Mouse (Mus musculus) embryonic fibroblast, embryonic 13.5 days (primary cell): ENCODE results near the gene Papolb.

Source experiments
- CTCF ChIP-seq: IDR thresholded peaks from 2 replicates; pipeline ENCODE4 v1.5.1; 2011; ENCODE audit warnings: mild to moderate bottlenecking, control low read depth, low read length, moderate library complexity, borderline replicate concordance; ENCODE audit not compliant: insufficient read depth
- POLR2A ChIP-seq: IDR thresholded peaks from 2 replicates; pipeline ENCODE4 v1.6.1; 2011; ENCODE audit warnings: low read depth, mild to moderate bottlenecking, control low read depth, low read length, moderate library complexity

- TF ChIP-seq CTCF: no peak
- TF ChIP-seq POLR2A: no peak
Observed at GRCm38 (mm10) chr5:142483581-142483980, 46.3 kb downstream of the Papolb start.
